Mouse (Mus musculus): ENCODE data around the gene Smim5. TPM values are rescaled to one million over a fixed set of nuclear protein-coding genes. Genes with fewer than 3 reads are reported as not detected.
A peak's percentile ranks its signal among the peaks of the same experiment; 100 is the strongest.

Smim5 gene
- polyA plus RNA-seq, 1 experiment, result 10.4 TPM

GRCm38 (mm10) chr11:115894755-115895520 lies 4.8 kb upstream of the Smim5 start:
- DNase-seq (ENCODE audit: low spot score), result no peak

DNA sequence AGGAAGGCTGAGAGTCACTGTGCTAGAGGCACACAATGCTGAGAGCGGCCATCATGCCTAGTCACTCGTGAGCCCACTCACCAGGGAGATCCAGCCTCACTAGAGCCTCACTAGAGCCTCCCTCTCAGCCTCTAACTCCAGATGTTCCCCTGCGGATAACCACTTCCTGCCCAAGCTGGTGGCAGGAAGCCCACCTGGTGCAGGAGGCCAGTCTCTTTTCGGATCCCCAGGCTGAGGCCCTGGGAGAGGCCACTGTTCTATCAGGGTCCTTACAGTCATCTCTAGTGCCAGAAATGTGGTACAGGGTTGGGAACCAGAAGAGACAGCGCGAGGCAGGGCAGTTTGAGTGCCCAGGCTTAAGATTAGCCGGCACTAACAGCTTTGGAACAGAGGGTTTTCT lies 1.3 kb upstream of the Smim5 start:
- DNase-seq (ENCODE audit: low spot score), result no peak

DNA sequence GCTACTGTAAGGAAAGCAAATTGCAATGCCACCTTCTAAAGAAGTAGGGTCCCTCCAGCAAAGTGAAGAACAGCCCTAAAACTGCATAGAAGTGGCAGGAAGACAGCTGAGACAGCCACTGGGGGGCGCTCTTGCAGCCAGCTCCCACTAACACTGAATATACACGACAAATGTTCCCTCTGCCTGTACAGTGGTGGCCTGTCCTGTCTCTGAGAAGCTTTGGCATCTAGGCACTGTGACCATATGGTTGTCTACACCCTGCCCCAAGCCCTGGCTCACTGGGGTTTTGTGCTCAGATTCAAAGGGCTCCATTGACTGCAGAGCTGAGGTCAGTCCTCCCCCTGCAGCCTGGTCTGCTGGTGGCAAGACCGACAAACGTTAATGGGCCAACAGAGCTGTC lies 880 bp upstream of the Smim5 start:
- DNase-seq (ENCODE audit: low spot score), result no peak

GRCm38 (mm10) chr11:115900561-115901337 lies 983 bp downstream of the Smim5 start:
- no peak for DNase-seq (ENCODE audit: low spot score)

DNA sequence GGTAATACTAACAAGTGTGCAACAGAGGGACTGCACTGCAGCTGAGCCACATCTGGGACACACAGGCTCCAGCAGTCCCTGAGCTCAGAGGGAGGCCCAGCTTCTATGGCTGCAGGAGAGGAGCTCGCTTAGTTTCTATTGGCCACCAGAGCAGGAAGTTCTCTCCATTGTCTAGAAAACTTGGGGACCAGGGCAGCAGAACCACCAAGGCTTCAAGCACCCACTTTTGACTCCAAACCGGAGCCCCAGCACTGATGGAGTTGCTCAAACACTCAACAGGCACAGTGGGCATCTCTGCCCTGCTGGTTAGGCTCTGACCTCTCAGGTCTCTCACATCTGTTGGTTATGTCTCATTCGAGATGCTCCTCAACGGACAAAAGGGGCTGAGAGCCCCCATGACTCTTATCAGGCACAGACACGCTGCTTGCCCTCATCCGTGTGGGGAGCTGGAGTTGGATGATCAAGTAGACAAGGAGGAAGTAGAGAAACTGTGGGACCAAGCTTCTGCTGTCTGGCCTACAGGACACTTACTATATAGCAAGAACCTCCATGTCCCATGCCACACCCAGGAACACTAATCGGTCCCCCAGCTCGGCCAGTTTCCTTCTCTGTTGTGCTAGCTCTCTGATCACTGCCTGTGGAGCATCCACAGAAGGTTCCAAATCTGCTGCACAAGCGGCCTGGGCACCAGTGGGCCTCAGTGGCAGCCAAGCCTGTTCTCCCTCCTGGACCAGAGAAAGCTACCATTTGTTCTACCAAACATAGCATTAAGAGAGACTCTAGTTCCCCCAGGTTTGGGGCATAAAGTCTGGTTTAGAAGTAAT lies 1.8 kb downstream of the Smim5 start:
- DNase-seq (ENCODE audit: low spot score), result no peak

DNA sequence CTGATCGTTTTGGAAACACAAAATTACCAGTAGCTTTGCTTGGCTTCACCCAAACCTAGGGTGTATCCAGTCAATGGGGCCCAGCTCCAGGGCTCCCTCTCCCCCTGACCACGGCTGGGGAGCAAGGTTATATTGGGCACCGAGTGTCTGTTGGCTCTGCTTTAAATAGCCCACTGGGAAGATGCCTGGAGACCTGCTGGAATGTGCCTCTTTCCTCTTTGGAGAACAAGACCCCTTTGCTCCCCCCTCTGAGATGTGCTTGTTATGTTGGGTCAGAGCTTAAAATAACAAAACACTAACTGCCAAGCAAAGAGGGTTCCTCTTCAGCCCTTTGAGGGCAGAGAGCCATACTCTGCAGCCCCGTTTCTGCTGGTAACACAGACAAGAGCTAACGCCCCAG lies 2.4 kb downstream of the Smim5 start:
- DNase-seq (ENCODE audit: low spot score), result no peak

- DNase-seq (ENCODE audit: low spot score), result peak; percentile 57
Observed at GRCm38 (mm10) chr11:115902831-115903230, 3.1 kb downstream of the Smim5 start.

- no peak for DNase-seq (ENCODE audit: low spot score)
Observed at GRCm38 (mm10) chr11:115903384-115904230, 3.8 kb downstream of the Smim5 start.

DNA sequence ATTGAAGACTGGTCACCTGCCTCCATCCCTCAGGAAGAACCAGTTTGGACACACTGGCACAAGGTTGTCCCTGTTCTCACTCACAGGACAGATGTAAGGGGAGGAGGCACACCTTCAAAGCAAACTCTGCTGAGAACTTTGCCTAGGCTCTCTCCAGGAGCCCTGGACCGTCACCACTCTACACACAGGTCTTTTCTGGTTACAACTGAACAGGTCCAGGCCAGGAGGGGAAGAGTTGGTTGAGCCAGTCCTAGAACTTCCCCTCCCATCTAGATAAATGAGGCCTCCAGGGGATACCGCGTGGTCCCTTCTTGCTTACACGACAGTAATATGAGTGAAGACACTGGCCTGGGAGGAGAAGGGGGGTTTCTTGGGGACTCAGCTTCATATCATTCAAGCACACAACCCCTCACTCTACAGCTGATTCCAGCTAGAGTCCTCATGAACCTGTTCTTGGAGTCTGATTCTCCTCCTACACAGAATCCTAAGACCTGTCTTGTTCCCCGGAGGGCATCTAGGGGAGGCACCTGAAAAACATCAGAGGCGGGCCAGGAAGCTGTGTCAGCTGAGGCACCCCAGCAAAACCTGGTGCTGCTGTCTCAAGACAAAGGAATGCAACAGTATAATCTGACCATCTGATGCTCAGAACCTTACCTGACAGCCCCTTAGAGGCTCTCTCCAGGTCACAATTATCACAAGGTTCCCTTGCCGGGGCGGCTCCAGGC lies 4.6 kb downstream of the Smim5 start:
- no peak for DNase-seq (ENCODE audit: low spot score)

DNA sequence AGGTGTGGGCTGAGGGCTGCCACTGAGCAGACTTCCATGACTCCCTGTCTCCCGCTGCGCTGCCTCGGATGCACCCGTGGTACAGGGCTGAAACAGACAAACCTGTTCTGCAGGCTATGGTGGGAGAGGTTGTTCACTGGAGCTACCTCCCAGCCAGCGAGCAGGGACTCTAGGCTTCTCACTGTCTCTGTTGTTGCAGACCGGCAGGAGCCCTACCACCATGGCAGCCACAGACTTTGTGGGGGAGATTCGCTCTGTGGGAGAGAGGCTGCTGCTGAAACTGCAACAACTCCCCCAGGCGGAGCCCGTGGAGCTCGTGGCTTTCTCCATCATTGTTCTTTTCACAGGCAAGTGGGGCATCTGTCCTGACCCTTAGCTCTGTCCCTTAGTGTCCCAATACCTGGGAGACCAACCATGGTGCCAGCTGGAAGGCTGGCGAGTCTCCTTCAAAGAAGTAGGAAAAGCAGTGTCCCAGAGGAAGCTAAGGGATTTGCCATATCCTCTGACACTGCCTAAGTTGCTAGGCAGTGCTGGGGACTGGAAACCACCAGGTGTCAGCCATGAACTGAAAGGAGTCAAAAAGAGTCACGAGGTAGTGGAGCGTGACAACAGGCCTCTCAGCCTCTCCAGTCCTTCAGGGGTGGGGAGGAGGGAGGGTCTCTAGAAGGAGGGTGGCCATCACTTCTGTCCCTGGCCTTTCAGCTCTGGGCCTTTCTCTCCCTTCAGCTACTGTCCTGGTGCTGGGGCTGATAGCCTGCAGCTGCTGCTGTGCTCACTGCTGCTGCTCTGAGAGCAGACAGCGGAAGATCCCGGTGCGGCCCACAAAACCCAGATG lies 5.4 kb downstream of the Smim5 start:
- peak; percentile 50 for DNase-seq (ENCODE audit: low spot score)

DNA sequence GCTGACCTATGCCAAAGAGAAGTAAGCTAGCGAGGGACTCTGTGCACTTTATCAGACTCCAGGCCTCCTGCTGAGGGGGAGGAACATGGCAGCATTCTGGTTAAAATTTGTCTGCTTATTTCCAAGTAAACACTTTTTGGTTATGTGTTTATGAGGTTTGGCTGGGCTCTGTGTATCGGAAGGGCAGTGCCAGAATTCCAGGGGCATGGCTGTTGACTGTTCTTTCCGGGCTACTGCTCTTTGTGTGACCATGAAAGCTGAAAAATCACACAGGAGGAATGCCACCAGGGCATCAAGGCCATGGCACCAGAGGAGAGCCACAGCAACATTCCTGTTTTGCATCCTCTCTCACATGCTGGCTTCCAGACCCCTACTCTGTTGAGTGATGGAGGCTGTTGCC lies 6.3 kb downstream of the Smim5 start:
- no peak for DNase-seq (ENCODE audit: low spot score)

DNA sequence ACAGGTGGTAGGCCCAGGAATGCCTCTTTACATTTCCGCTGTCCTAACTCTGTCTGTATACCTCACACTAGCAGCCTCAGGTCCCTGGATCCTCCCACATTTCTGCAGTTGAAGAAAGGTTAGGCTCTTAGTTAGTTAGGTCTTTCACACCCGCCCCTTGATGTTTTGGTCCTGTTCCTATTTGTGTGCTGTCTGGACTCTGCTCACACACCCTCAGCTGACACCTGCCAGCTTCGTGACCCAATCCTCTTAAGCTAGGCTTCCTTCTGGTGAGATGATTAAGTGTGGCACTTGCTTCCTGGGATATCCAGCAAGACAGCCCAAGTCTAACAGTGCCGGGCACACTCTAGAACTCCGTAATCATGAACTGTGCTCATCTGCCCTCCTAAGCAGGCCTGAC lies 6.8 kb downstream of the Smim5 start:
- DNase-seq (ENCODE audit: low spot score), result no peak

- DNase-seq (ENCODE audit: low spot score), result no peak
Observed at GRCm38 (mm10) chr11:115911134-115911561, 11.4 kb downstream of the Smim5 start.

- DNase-seq (ENCODE audit: low spot score), result peak; percentile 30
Observed at GRCm38 (mm10) chr11:115911632-115912376, 12.0 kb downstream of the Smim5 start, which contains the start of gene Smim6. TSS of gene Smim6 (plus strand) at chr11:115912017.

DNA sequence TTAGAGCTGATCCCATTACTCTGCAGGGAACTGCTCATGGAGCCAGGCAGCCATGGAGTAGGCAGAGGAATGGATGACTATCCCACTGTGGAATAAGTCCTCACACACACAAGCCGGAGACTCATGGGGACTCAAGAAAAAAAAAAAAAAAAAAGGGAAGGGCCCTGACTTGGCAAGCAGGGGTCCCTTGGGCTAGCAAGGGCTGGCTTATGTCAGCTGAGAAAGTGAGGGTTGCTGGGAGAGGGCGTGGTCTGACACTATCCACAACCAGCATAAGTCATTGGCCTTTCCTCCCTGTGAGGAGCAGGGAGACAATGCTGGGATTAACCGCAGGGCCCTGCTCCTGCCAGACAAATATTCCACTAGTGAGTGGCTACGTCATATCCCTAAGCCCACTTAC lies 16.8 kb downstream of the Smim5 start:
- DNase-seq (ENCODE audit: low spot score), result no peak

GRCm38 (mm10) chr11:115918637-115919036 lies 18.9 kb downstream of the Smim5 start:
- DNase-seq (ENCODE audit: low spot score), result no peak

DNA sequence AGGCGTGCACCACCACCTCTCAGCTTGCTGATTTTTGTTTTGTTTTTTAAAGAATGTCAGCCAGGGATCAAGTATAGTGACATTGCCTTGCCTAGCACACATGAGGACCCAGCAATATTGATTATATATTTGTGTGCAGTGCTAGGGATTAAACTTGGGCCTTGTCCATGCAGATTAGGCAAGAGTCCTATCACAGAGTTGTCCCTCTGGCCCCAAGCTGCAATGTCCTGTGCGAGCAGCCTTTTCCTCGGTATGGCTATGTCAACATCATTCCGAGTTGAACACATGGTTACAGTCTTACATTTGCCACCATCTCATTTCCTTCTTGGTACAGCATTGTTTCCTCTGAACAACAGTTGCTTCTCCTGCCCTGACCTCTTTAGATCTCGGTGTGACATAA lies 19.3 kb downstream of the Smim5 start:
- DNase-seq (ENCODE audit: low spot score), result no peak

- DNase-seq (ENCODE audit: low spot score), result no peak
Observed at GRCm38 (mm10) chr11:115920110-115920818, 20.5 kb downstream of the Smim5 start.

All from urinary bladder, adult 2 months (tissue).